10 mouse cellular contexts compared by ENCODE assay signal in the genomic region with DNA sequence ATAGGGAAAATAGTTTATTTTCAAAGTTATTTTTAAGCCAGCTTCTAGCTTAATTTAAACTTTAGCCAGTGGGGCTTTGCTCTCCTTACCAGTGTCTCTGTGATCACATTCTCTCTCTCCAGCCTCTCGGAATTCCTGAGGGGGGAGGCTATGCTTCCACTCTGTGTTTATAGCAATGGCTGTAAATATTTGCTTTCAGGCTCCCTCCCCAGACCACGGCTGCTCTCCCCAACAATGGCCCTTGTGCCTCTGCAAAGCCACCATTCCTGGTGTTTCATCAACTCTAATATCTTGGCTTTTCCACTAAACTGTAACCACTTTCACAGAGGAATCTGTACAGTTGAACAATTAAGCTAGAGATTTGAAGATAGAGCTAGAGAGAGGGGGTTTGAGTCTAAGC.
DNase-seq lines count a peak whose midpoint lies in the region; ATAC-seq and TF ChIP-seq lines count a peak whose summit lies in the region.
"Had no signal": no experiment of that assay in that cellular context is flagged by ENCODE, and none has a peak within 500 bp of the region (broad histone marks: within the 10 kb centered on the region; RNA-seq: fewer than 3 reads in every experiment).

No protein-coding gene starts in this region.

- DNase-seq in heart, postnatal 0 days (ENCODE audit: low spot score) = no peak
- DNase-seq in heart, adult 9 months (ENCODE audit: low spot score in 2 of 2) = no peak
- peak; percentile 62 for DNase-seq in midbrain, embryonic 11.5 days (ENCODE audit: low spot score, missing footprints)
- DNase-seq in midbrain, embryonic 14.5 days = no peak
- peak; percentile 50 for DNase-seq in mesoderm, embryonic 11.5 days (ENCODE audit: low read depth, low spot score)
- DNase-seq: cerebellum, postnatal 25 days had no signal

- no peak overlapping the region for H3K4me2 ChIP-seq in heart, postnatal 0 days (ENCODE audit: low read depth, low read length)
- H3K4me2 ChIP-seq in midbrain, embryonic 11.5 days = no peak overlapping the region
- H3K4me2 ChIP-seq in midbrain, embryonic 14.5 days (ENCODE audit: low read length) = no peak overlapping the region
- H3K4me2 ChIP-seq in limb, embryonic 12.5 days = no peak overlapping the region
- H3K4me2 ChIP-seq in forebrain, embryonic 16.5 days (ENCODE audit: low read length) = no peak overlapping the region
- H3K4me2 ChIP-seq: stomach, embryonic 15.5 days had no signal

- no peak overlapping the region for H3K4me3 ChIP-seq in heart, postnatal 0 days (ENCODE audit: low read depth, low read length)
- no peak overlapping the region for H3K4me3 ChIP-seq in midbrain, embryonic 11.5 days (ENCODE audit: low read depth, low read length)
- H3K4me3 ChIP-seq in midbrain, embryonic 14.5 days (replicated peaks; ENCODE audit: low read depth, low read length) = no peak overlapping the region
- H3K4me3 ChIP-seq in limb, embryonic 12.5 days (replicated peaks) = no peak overlapping the region
- H3K4me3 ChIP-seq in forebrain, embryonic 16.5 days (replicated peaks; ENCODE audit: low read length) = no peak overlapping the region
- H3K4me3 ChIP-seq: stomach, embryonic 15.5 days had no signal

- no peaks in the 10 kb centered on the region; the same call in 1 of the 2 replicates for H3K9me3 ChIP-seq in heart, postnatal 0 days (replicated peaks; ENCODE audit: control insufficient read depth, low read length)
- no peaks in the 10 kb centered on the region for H3K9me3 ChIP-seq in midbrain, embryonic 11.5 days (ENCODE audit: control insufficient read depth, low read length)
- no peaks in the 10 kb centered on the region for H3K9me3 ChIP-seq in midbrain, embryonic 14.5 days (ENCODE audit: control insufficient read depth, low read length)
- peaks cover 15% of the 10 kb centered on the region; the same call in 1 of the 2 replicates for H3K9me3 ChIP-seq in limb, embryonic 12.5 days
- H3K9me3 ChIP-seq in forebrain, embryonic 16.5 days (ENCODE audit: control insufficient read depth, low read length) = peaks cover 3% of the 10 kb centered on the region; the same call in 1 of the 2 replicates
- H3K9me3 ChIP-seq: stomach, embryonic 15.5 days had no signal

- WGBS in heart, postnatal 0 days = 7% methylated on average over 2 of the region's 2 CpGs
- WGBS in midbrain, embryonic 11.5 days = 50% methylated on average over 2 of the region's 2 CpGs
- 39% methylated on average over 2 of the region's 2 CpGs for WGBS in midbrain, embryonic 14.5 days
- WGBS in limb, embryonic 12.5 days = 0% methylated on average over 2 of the region's 2 CpGs
- WGBS in forebrain, embryonic 16.5 days = 36% methylated on average over 2 of the region's 2 CpGs

- ATAC-seq in heart, postnatal 0 days (ENCODE audit: insufficient read depth, low read depth) = 0 out of 2 replicates have a peak, but pooled peaks have one; percentile 36
- no peak for ATAC-seq in midbrain, embryonic 11.5 days (ENCODE audit: low FRiP score)
- no peak for ATAC-seq in midbrain, embryonic 14.5 days (ENCODE audit: low FRiP score, low TSS enrichment)
- ATAC-seq in limb, embryonic 12.5 days (ENCODE audit: insufficient number of reproducible peaks, insufficient read depth, low FRiP score, low TSS enrichment, low read depth) = peak; percentile 56; the same call in 1 of the 2 replicates
- no peak for ATAC-seq in forebrain, embryonic 16.5 days
- no peak for ATAC-seq in frontal cortex, adult (ENCODE audit: low TSS enrichment)

- H3K27ac ChIP-seq in heart, postnatal 0 days (ENCODE audit: low read depth) = no peak overlapping the region
- no peak overlapping the region for H3K27ac ChIP-seq in midbrain, embryonic 11.5 days (ENCODE audit: low read depth, low read length)
- no peak overlapping the region for H3K27ac ChIP-seq in midbrain, embryonic 14.5 days (replicated peaks; ENCODE audit: low read depth, low read length)
- peak overlapping the region; percentile 42; the same call in 1 of the 2 replicates for H3K27ac ChIP-seq in limb, embryonic 12.5 days
- no peak overlapping the region for H3K27ac ChIP-seq in forebrain, embryonic 16.5 days (ENCODE audit: low read length)
- H3K27ac ChIP-seq: stomach, embryonic 15.5 days had no signal

- no peak overlapping the region for H3K9ac ChIP-seq in heart, postnatal 0 days (replicated peaks; ENCODE audit: low read depth, low read length)
- H3K9ac ChIP-seq in midbrain, embryonic 11.5 days (ENCODE audit: low read length) = no peak overlapping the region
- H3K9ac ChIP-seq in midbrain, embryonic 14.5 days (replicated peaks; ENCODE audit: low read length) = no peak overlapping the region
- H3K9ac ChIP-seq in limb, embryonic 12.5 days (replicated peaks) = no peak overlapping the region
- H3K9ac ChIP-seq in forebrain, embryonic 16.5 days (replicated peaks; ENCODE audit: low read depth, low read length) = no peak overlapping the region
- H3K9ac ChIP-seq: stomach, embryonic 15.5 days had no signal

- no peaks in the 10 kb centered on the region for H3K4me1 ChIP-seq in heart, postnatal 0 days (ENCODE audit: control insufficient read depth, insufficient read depth)
- no peaks in the 10 kb centered on the region for H3K4me1 ChIP-seq in midbrain, embryonic 11.5 days (ENCODE audit: control insufficient read depth, insufficient read depth, low read length)
- no peaks in the 10 kb centered on the region for H3K4me1 ChIP-seq in midbrain, embryonic 14.5 days (ENCODE audit: control insufficient read depth, insufficient read depth, low read length)
- peaks cover 36% of the 10 kb centered on the region for H3K4me1 ChIP-seq in limb, embryonic 12.5 days (replicated peaks)
- no peaks in the 10 kb centered on the region for H3K4me1 ChIP-seq in forebrain, embryonic 16.5 days (replicated peaks; ENCODE audit: control insufficient read depth, insufficient read depth, low read length)
- H3K4me1 ChIP-seq: stomach, embryonic 15.5 days had no signal

- no peak for TF ChIP-seq CTCF in heart, postnatal 0 days (IDR thresholded peaks at IDR 0.05; ENCODE audit: low read depth)

- TF ChIP-seq EP300 in heart, postnatal 0 days (IDR thresholded peaks at IDR 0.05; ENCODE audit: low read depth) = no peak

- H3K27me3 ChIP-seq in heart, postnatal 0 days (ENCODE audit: control insufficient read depth, insufficient read depth, low read length) = no peaks in the 10 kb centered on the region
- H3K27me3 ChIP-seq in midbrain, embryonic 11.5 days (ENCODE audit: control insufficient read depth, insufficient read depth, low read length) = no peaks in the 10 kb centered on the region
- H3K27me3 ChIP-seq in midbrain, embryonic 14.5 days (ENCODE audit: control insufficient read depth, insufficient read depth, low read length) = no peaks in the 10 kb centered on the region
- H3K27me3 ChIP-seq in limb, embryonic 12.5 days = no peaks in the 10 kb centered on the region
- no peaks in the 10 kb centered on the region; the same call in 1 of the 2 replicates for H3K27me3 ChIP-seq in forebrain, embryonic 16.5 days (replicated peaks; ENCODE audit: control insufficient read depth, insufficient read depth, low read length)
- H3K27me3 ChIP-seq: stomach, embryonic 15.5 days had no signal

- no peaks in the 10 kb centered on the region for H3K36me3 ChIP-seq in heart, postnatal 0 days (replicated peaks; ENCODE audit: control insufficient read depth, insufficient read depth, low read length)
- H3K36me3 ChIP-seq in midbrain, embryonic 11.5 days (ENCODE audit: control insufficient read depth, insufficient read depth, low read length) = no peaks in the 10 kb centered on the region
- no peaks in the 10 kb centered on the region for H3K36me3 ChIP-seq in midbrain, embryonic 14.5 days (ENCODE audit: control insufficient read depth, insufficient read depth, low read length)
- no peaks in the 10 kb centered on the region for H3K36me3 ChIP-seq in limb, embryonic 12.5 days
- no peaks in the 10 kb centered on the region for H3K36me3 ChIP-seq in forebrain, embryonic 16.5 days (ENCODE audit: control insufficient read depth, insufficient read depth)
- H3K36me3 ChIP-seq: stomach, embryonic 15.5 days had no signal

Comparison
In these comparisons a context has a peak if more than half of its experiments do, and no peak if none do; other contexts are left out.
1. DNase-seq: peak in midbrain, embryonic 11.5 days (single experiment) and mesoderm, embryonic 11.5 days (single experiment); none in heart, postnatal 0 days (single experiment), heart, adult 9 months (0 of 2) and midbrain, embryonic 14.5 days (single experiment).
2. ATAC-seq: peak in heart, postnatal 0 days (single experiment) and limb, embryonic 12.5 days (single experiment); none in midbrain, embryonic 11.5 days (single experiment), midbrain, embryonic 14.5 days (single experiment), forebrain, embryonic 16.5 days (single experiment) and frontal cortex, adult (single experiment).